Comparison of ENCODE assay signal across 24 mouse cellular contexts in the genomic region with DNA sequence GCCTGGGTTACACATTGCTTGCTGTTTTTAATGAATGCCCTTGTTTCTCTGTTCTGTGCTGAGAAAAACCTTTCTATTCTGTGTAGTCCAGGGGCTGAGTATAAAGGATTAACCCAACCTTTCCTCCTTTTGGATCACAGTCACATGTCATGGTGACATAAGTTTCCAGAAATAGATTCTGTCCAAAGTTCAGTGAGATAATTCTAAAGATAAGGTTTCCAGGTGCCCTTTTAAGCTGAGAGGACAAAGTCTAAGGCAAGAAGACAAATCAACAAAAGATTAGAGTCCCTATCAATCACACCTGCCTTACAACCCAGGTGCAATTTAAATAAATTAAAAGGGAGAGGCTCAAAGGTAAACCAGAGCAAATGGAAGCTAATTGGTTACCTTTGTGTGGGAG. TPM values are rescaled to one million over a fixed set of nuclear protein-coding genes. Genes with fewer than 3 reads are reported as not detected.
"Had no signal": no experiment of that assay in that cellular context is flagged by ENCODE, and none has a peak within 500 bp of the region (broad histone marks: within the 10 kb centered on the region; RNA-seq: fewer than 3 reads in every experiment).

No protein-coding gene starts in this region.

- DNase-seq: kidney, adult 2 months; kidney, postnatal 36 days; liver, embryonic 13.5 days; lung, embryonic 14.5 days; right cerebral cortex, postnatal 14 days; right cerebral cortex, postnatal 4 days; spleen, adult 18-20 months; thymus, adult 18-20 months; thymus, postnatal 36 days had no signal

- H3K9me3 ChIP-seq: hindbrain, embryonic 15.5 days; liver, embryonic 13.5 days; midbrain, embryonic 12.5 days; neural tube, embryonic 13.5 days had no signal

- H3K27ac ChIP-seq: hindbrain, embryonic 15.5 days; kidney, postnatal 0 days; liver, embryonic 13.5 days; macrophage; midbrain, embryonic 12.5 days; neural tube, embryonic 13.5 days had no signal

- H3K4me1 ChIP-seq: hindbrain, embryonic 15.5 days; liver, embryonic 13.5 days; midbrain, embryonic 12.5 days; neural tube, embryonic 13.5 days had no signal

- H3K9ac ChIP-seq: hindbrain, embryonic 15.5 days; liver, embryonic 13.5 days; lung, embryonic 14.5 days; midbrain, embryonic 12.5 days; neural tube, embryonic 13.5 days had no signal

- H3K27me3 ChIP-seq: hindbrain, embryonic 15.5 days; liver, embryonic 13.5 days; midbrain, embryonic 12.5 days; neural tube, embryonic 13.5 days had no signal

- ATAC-seq: lung, postnatal 0 days; midbrain, embryonic 16.5 days had no signal

- H3K36me3 ChIP-seq: hindbrain, embryonic 15.5 days; liver, embryonic 13.5 days; midbrain, embryonic 12.5 days; neural tube, embryonic 13.5 days had no signal

- H3K4me3 ChIP-seq: hindbrain, embryonic 15.5 days; liver, embryonic 13.5 days; midbrain, embryonic 12.5 days; myocyte; neural tube, embryonic 13.5 days had no signal

- H3K4me2 ChIP-seq: hindbrain, embryonic 15.5 days; liver, embryonic 13.5 days; lung, embryonic 14.5 days; midbrain, embryonic 12.5 days; neural tube, embryonic 13.5 days had no signal

RNA-seq across cellular contexts. Expression of a gene that starts 7.1 kb away (rescaled TPM):
- polyA plus RNA-seq: hindbrain, embryonic 15.5 days; kidney, adult 2 months; kidney, embryonic 14.5 days; kidney, postnatal 0 days; limb, embryonic 11.5 days; limb, embryonic 14.5 days; liver, embryonic 13.5 days; liver, embryonic 16.5 days; lung, embryonic 14.5 days; lung, postnatal 0 days; midbrain, embryonic 12.5 days; midbrain, embryonic 16.5 days; myocyte; neural tube, embryonic 13.5 days; testis, adult 2 months; urinary bladder, adult 2 months had no signal

RNA-seq across cellular contexts. Expression of a gene that starts 26.5 kb away (rescaled TPM):
- polyA plus RNA-seq: hindbrain, embryonic 15.5 days; intestine, embryonic 14.5 days; kidney, adult 2 months; kidney, embryonic 14.5 days; kidney, postnatal 0 days; limb, embryonic 11.5 days; liver, embryonic 13.5 days; liver, embryonic 16.5 days; lung, embryonic 14.5 days; lung, postnatal 0 days; macrophage; midbrain, embryonic 12.5 days; midbrain, embryonic 16.5 days; myocyte; neural tube, embryonic 13.5 days; testis, adult 2 months had no signal
